Mouse (Mus musculus) hindbrain, embryonic 10.5 days (tissue): Measurements from ENCODE around the gene Gm28041. TPM values are rescaled to one million over a fixed set of nuclear protein-coding genes. Genes with fewer than 3 reads are reported as not detected.
"Not testable (repeated sequence)": the region's sequence is repeated elsewhere in the genome, so short reads cannot be mapped to it uniquely, and the experiment has no call there.

Source experiments
- DNase-seq: peaks from one replicate; pipeline ENCODE4 v3.0.0-alpha.2; 2017; ENCODE audit warnings: low spot score
- H3K27ac ChIP-seq: fragments of 300-500 bp; sonication (generic); 2 replicates; pipeline ENCODE4 v1.5.1; 2016; ENCODE audit warnings: mild to moderate bottlenecking, moderate library complexity
- H3K27me3 ChIP-seq: fragments of 300-500 bp; sonication (generic); 2 replicates; pipeline ENCODE4 v1.6.1; 2016; ENCODE audit warnings: mild to moderate bottlenecking; ENCODE audit not compliant: poor library complexity, insufficient read depth, severe bottlenecking
- H3K36me3 ChIP-seq: fragments of 300-500 bp; sonication (generic); 2 replicates; pipeline ENCODE4 v1.6.1; 2016; ENCODE audit warnings: mild to moderate bottlenecking, moderate library complexity
- H3K4me1 ChIP-seq: fragments of 300-500 bp; sonication (generic); replicated peaks from 2 replicates; pipeline ENCODE4 v1.6.1; 2016; ENCODE audit warnings: mild to moderate bottlenecking
- H3K4me3 ChIP-seq: fragments of 300-500 bp; sonication (generic); 2 replicates; pipeline ENCODE4 v1.5.1; 2016; ENCODE audit warnings: mild to moderate bottlenecking, moderate library complexity
- H3K9me3 ChIP-seq: fragments of 300-500 bp; sonication (generic); 2 replicates; pipeline ENCODE4 v1.6.1; 2016; ENCODE audit warnings: mild to moderate bottlenecking, moderate library complexity
- WGBS: fragments of 180-500 bp; shearing (Covaris S2); methylation state at CpG from one replicate; pipeline ENCODE4 v1.1.7; 2016; 5-methylcytosine and 5-hydroxymethylcytosine counted together
- polyA plus RNA-seq: library from polyadenylated mRNA; unstranded; fragments of >200 nt; fragmentation: Nextera tagmentation; extraction: Ambion mirVana; gene quantifications from 2 replicates; pipeline ENCODE4 v1.2.1, GENCODE M21; 2016

Gm28041 gene
- not detected in 2 replicates for polyA plus RNA-seq

GRCm38 (mm10) chr13:67375050-67375911, at the start of gene Gm28041, which contains the start of gene Zfp456:
Gm28041 (minus strand) TSS chr13:67375733.
Zfp456 (minus strand) TSS chr13:67375810.
- not testable (repeated sequence) for H3K4me1 ChIP-seq, H3K36me3 ChIP-seq, H3K27me3 ChIP-seq, H3K9me3 ChIP-seq
- 24% methylated on average over 15 of the region's 15 CpGs for WGBS
- peak within 1 kb of the TSS; percentile 51 for H3K4me3 ChIP-seq
- DNase-seq, result peak; percentile 59
- peak within 1 kb of the TSS; percentile 40; the same call in 1 of the 2 replicates for H3K27ac ChIP-seq

DNA sequence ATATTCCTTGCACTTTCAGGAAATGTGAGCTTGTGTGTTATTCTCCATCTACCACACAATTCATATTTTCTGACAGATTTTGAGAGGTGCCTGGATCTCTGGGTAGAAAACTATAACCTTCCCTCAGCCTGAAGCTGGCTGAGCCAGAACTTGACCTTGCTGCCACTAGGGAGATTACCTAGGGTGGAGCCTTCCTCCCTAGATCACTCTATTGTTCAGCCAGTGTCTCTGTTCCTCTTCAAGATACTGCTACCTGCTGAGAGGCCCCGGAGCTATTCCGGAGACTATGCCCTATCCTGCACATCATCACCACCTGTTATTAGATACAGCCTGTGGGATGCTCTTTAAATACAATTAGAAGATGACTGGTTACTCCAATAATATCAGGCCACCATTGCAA, 47.0 kb upstream of the Gm28041 start:
- H3K36me3 ChIP-seq, H3K27ac ChIP-seq, H3K9me3 ChIP-seq, H3K4me1 ChIP-seq, DNase-seq, H3K27me3 ChIP-seq, H3K4me3 ChIP-seq: not testable (repeated sequence)
- 78% methylated on average over 2 of the region's 2 CpGs for WGBS

DNA sequence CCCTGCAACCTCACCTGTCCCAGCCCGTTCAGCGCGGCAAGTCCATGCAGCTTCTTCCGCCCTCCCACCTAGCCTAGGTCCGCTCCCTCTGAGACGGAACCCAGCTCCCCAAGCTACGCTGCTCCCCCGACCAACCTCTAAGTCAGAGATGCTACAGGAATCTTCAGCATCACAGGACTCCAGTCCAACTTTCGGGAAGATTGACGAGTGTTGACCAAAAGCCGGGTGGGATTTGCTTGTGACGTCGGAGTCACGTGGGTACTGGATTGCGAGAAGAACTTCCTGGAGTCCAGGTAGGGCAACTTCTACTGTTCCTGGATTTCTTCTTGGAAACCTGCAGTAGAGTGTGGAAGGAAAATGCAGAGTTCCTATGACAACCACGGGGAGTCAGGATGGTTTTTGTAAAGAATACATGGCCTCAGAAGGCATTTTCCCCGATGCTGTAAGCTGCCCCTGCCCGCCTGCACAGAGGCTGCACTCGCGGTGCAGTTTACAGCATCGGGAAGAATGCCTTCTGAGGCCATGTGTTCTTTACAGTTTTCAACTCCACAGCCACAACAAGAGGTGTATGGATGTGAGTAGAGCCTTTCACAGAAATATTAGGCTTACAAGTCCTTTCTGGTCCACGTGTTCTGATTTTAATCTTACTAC, 45.8 kb upstream of the Gm28041 start, which contains the start of gene Zfp459:
Zfp459 (minus strand) TSS at position 212 of the 651 bp plus-strand sequence.
- no peaks in the 10 kb centered on the region for H3K9me3 ChIP-seq
- no peaks in the 10 kb centered on the region for H3K36me3 ChIP-seq
- DNase-seq, result peak; percentile 71
- WGBS, result 2% methylated on average over 22 of the region's 22 CpGs
- H3K27ac ChIP-seq, result peak within 1 kb of the TSS; percentile 57
- H3K4me3 ChIP-seq, result peak within 1 kb of the TSS; percentile 73
- peaks cover 9% of the 10 kb centered on the region for H3K4me1 ChIP-seq
- no peaks in the 10 kb centered on the region for H3K27me3 ChIP-seq

DNA sequence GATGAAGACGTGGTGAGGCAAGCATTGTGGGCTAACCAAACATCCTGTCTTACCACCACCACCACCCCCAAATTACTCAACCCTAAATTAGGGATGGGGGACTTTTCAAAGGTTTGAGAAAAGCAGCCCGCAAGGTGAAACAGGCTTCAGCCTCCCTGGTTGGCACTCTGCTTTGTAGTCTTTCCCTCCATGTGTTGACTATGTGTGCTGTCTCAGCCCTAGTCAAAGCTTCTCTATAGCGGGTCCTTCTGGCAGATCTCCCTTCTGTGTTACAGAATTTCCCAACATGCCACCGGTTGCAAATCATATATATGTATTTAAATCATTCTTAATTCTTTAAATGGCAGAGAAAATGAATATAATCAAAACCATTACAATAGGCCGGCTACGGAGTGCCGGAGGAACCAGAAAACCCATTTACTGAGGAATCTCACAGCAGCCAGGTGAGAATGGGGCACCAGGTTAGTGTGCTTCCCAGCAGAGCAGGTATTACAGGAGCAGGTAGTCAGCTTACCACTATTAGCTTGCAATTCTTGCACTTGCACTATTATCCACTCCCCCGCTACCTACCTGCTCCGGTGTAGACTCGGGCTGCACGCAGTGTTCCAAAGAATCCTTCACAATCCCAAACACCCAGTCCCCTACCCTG, 45.1 kb upstream of the Gm28041 start:
- H3K36me3 ChIP-seq, result no peaks in the 10 kb centered on the region
- DNase-seq, result no peak
- H3K27me3 ChIP-seq, result no peaks in the 10 kb centered on the region
- H3K4me3 ChIP-seq, result peak overlapping the region; percentile 73
- 32% methylated on average over 11 of the region's 11 CpGs for WGBS
- peak overlapping the region; percentile 57; the same call in 1 of the 2 replicates for H3K27ac ChIP-seq
- peaks cover 9% of the 10 kb centered on the region for H3K4me1 ChIP-seq
- H3K9me3 ChIP-seq, result no peaks in the 10 kb centered on the region

GRCm38 (mm10) chr13:67416811-67417210, 41.3 kb upstream of the Gm28041 start:
- peaks cover 8% of the 10 kb centered on the region for H3K4me1 ChIP-seq
- WGBS, result 84% methylated on average over 3 of the region's 3 CpGs
- no peaks in the 10 kb centered on the region for H3K9me3 ChIP-seq
- H3K27ac ChIP-seq, result no peak overlapping the region
- H3K27me3 ChIP-seq, result no peaks in the 10 kb centered on the region
- no peaks in the 10 kb centered on the region for H3K36me3 ChIP-seq
- no peak overlapping the region for H3K4me3 ChIP-seq
- DNase-seq, result no peak

- no peak for DNase-seq
- no peak overlapping the region for H3K4me3 ChIP-seq
- H3K9me3 ChIP-seq, result no peaks in the 10 kb centered on the region
- no peaks in the 10 kb centered on the region for H3K36me3 ChIP-seq
- H3K27me3 ChIP-seq, result no peaks in the 10 kb centered on the region
- 90% methylated on average over 6 of the region's 6 CpGs for WGBS
- H3K27ac ChIP-seq, result no peak overlapping the region
- H3K4me1 ChIP-seq, result peaks cover 1% of the 10 kb centered on the region
These were observed 40.2 kb upstream of the Gm28041 start for GRCm38 (mm10) chr13:67415759-67416158.

GRCm38 (mm10) chr13:67413634-67414033, 38.1 kb upstream of the Gm28041 start:
- 81% methylated on average over 3 of the region's 3 CpGs for WGBS
- DNase-seq, result not testable (repeated sequence)

GRCm38 (mm10) chr13:67399183-67399903, 23.8 kb upstream of the Gm28041 start, which contains the start of gene Zfp429:
Zfp429 (minus strand) TSS chr13:67399819.
- DNase-seq, result peak; percentile 69
- not testable (repeated sequence) for H3K9me3 ChIP-seq, H3K36me3 ChIP-seq, H3K27me3 ChIP-seq, H3K4me1 ChIP-seq
- Histone ChIP-seq H3K4me3 (peak within 1 kb of the TSS; percentile 69), H3K27ac (peak within 1 kb of the TSS; percentile 79)
- 3% methylated on average over 16 of the region's 16 CpGs for WGBS

More at GRCm38 (mm10) chr13:67413634-67414033, 38.1 kb upstream of the Gm28041 start:
- not testable (repeated sequence) for H3K36me3 ChIP-seq, H3K27ac ChIP-seq, H3K27me3 ChIP-seq, H3K4me1 ChIP-seq, H3K9me3 ChIP-seq, H3K4me3 ChIP-seq

DNA sequence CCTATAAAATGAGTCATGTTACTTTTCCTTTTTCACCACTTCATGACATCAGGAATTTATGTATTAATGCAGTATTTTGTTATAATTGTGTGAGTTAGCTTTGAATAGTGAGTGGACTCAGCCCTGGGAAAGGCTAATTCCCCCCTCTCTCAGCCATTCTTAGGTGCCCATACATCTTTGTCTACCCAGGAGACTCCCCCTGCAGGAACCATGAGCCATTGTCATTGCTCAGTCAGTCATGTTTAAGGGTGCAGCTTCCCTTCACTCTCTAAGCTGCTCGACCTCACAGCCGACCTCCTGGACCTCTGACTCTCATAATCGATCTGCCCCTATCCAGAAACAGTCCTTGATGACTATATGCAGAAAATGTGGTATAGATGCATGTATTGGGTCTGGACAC, 722 bp upstream of the Gm28041 start:
- 68% methylated on average over 3 of the region's 3 CpGs for WGBS
- H3K27me3 ChIP-seq, H3K27ac ChIP-seq, H3K9me3 ChIP-seq, H3K4me1 ChIP-seq, H3K4me3 ChIP-seq, H3K36me3 ChIP-seq, DNase-seq: not testable (repeated sequence)

DNA sequence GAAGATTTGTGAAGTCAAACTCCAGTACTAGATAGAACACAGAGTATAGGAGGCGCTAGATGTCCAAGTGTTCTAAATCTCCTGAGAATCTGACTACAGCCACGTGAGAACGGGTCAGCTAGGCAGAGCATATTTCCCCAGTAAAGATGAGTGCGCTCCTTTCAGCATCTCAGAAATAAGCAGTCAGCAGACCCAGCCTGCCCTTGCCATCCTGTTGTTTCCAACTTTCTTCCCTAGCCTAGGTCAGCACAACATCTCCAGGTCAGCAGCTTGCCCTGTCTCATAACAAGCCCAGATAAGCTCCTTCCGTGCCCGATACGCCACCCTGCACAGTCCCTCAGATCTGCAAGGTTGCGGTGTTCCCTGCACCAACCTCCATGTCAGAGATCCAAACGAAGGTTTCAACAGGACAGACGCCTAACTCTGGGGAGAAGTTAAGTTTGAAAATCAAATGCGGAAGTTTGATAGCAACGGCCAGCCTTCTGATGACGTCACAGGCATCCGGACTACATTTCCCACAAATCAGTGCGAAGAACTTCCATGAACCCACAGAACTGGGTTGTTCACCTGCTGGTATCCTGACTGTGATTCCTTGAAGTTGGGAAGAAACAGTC, 15.3 kb downstream of the Gm28041 start, which contains the start of the genes Gm28044 and Zfp953:
Gm28044 (minus strand) TSS at position 406 of the 614 bp plus-strand sequence.
Zfp953 (minus strand) TSS at position 475 of the 614 bp plus-strand sequence.
- peak; percentile 83 for DNase-seq
- peak within 1 kb of the TSS; percentile 86 for H3K27ac ChIP-seq
- H3K9me3 ChIP-seq, result no peaks in the 10 kb centered on the region
- peak within 1 kb of the TSS; percentile 67 for H3K4me3 ChIP-seq
- H3K4me1 ChIP-seq, result peaks cover 14% of the 10 kb centered on the region
- no peaks in the 10 kb centered on the region for H3K27me3 ChIP-seq
- H3K36me3 ChIP-seq, result no peaks in the 10 kb centered on the region
- WGBS, result under 1% methylated on average over 15 of the region's 15 CpGs

DNA sequence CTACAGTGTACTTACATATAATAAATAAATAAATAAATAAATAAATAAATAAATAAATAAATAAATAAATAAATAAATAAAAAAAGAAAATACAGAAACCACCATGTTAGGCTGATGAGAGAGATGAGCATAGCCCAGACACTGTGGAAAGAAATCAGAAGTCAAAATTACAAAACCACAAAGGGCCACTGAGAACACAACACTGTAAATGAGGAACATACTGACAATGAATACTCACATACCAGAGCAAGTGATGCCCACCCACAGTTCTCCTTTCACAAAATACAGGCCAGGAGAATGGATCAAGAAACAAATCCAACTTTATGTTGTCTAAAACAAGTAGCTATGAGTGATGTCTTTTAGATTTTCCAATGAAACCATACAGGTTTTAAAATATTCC, 23.7 kb downstream of the Gm28041 start:
- no peak for DNase-seq
- Histone ChIP-seq H3K9me3 (no peaks in the 10 kb centered on the region), H3K27me3 (no peaks in the 10 kb centered on the region), H3K36me3 (no peaks in the 10 kb centered on the region), H3K4me3 (no peak overlapping the region), H3K4me1 (no peaks in the 10 kb centered on the region), H3K27ac (no peak overlapping the region)

DNA sequence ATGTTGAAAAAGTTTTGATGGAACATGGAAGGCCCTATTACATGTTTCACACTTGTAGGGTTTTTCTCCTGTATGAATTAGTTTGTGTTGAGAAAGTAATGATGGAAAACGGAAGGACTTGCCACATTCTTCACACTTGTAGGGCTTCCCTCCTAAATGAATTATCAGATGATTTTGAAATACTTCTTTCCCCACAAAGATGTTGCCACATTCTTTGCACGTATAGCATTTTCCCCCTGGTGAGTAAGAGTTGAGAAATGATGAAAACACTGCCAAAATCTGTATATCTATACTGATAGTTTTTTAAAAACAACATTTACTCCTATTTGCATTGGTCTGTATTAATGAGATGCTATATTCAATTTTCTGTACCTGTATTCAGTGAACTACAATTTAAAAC, 32.1 kb downstream of the Gm28041 start:
- H3K9me3 ChIP-seq, result no peaks in the 10 kb centered on the region
- H3K36me3 ChIP-seq, result peaks cover 9% of the 10 kb centered on the region; the same call in 1 of the 2 replicates
- WGBS, result 89% methylated on average over 2 of the region's 2 CpGs
- H3K27me3 ChIP-seq, result no peaks in the 10 kb centered on the region
- no peaks in the 10 kb centered on the region for H3K4me1 ChIP-seq
- no peak for DNase-seq
- no peak overlapping the region for H3K4me3 ChIP-seq
- no peak overlapping the region for H3K27ac ChIP-seq
